Mouse (Mus musculus): ENCODE measurements around the gene Efcc1. TPM values are rescaled to one million over a fixed set of nuclear protein-coding genes. Genes with fewer than 3 reads are reported as not detected.
"Not testable (repeated sequence)": the region's sequence is repeated elsewhere in the genome, so short reads cannot be mapped to it uniquely, and the experiment has no call there.

Gene Efcc1
- total RNA-seq, 1 experiment = not detected

GRCm38 (mm10) chr6:87759404-87759803 is 28.7 kb downstream of the Efcc1 start:
- Histone ChIP-seq H3K36me3 (ENCODE audit: control insufficient read depth, insufficient read depth, low read length, poor library complexity, severe bottlenecking) (no peaks in the 10 kb centered on the region), H3K9ac (ENCODE audit: insufficient read depth, low read depth, low read length, poor library complexity, severe bottlenecking) (no peak overlapping the region), H3K27ac (ENCODE audit: insufficient read depth, low read depth, low read length, poor library complexity, severe bottlenecking) (no peak overlapping the region), H3K9me3 (ENCODE audit: control insufficient read depth, insufficient read depth, low read depth, low read length) (no peaks in the 10 kb centered on the region), H3K4me1 (ENCODE audit: control insufficient read depth in 2 of 2, insufficient read depth in 2 of 2, low read length in 2 of 2, poor library complexity in 1 of 2) (no peaks in the 10 kb centered on the region), H3K4me3 (ENCODE audit: insufficient read depth in 1 of 2, low read depth in 1 of 2, low read length in 2 of 2, poor library complexity in 1 of 2, severe bottlenecking in 1 of 2) (no peak overlapping the region)
- TF ChIP-seq ZNF384 (IDR thresholded peaks at IDR 0.05; ENCODE audit: low read depth, low read length) (no peak), HCFC1 (IDR thresholded peaks at IDR 0.05; ENCODE audit: borderline replicate concordance, insufficient read depth, low read length) (no peak), ZC3H11A (IDR thresholded peaks at IDR 0.05; ENCODE audit: borderline replicate concordance, low read depth, low read length) (no peak), CHD2 (IDR thresholded peaks at IDR 0.05; ENCODE audit: low read depth, low read length) (no peak), MAFK (IDR thresholded peaks at IDR 0.05; ENCODE audit: insufficient read depth, low read depth, low read length) (no peak)
- no peak for DNase-seq (ENCODE audit: low read depth, low spot score)
- in situ Hi-C loops (cut with MboI; ENCODE audit: low sequenced_read_pairs in 2 of 2, unreplicated experiment in 2 of 2) = no loop called here

- Histone ChIP-seq H3K9me3 (ENCODE audit: control insufficient read depth, insufficient read depth, low read depth, low read length) (no peaks in the 10 kb centered on the region), H3K36me3 (ENCODE audit: control insufficient read depth, insufficient read depth, low read length, poor library complexity, severe bottlenecking) (no peaks in the 10 kb centered on the region), H3K4me3 (ENCODE audit: insufficient read depth in 1 of 2, low read depth in 1 of 2, low read length in 2 of 2, poor library complexity in 1 of 2, severe bottlenecking in 1 of 2) (no peak overlapping the region), H3K9ac (ENCODE audit: insufficient read depth, low read depth, low read length, poor library complexity, severe bottlenecking) (no peak overlapping the region), H3K4me1 (ENCODE audit: control insufficient read depth in 2 of 2, insufficient read depth in 2 of 2, low read length in 2 of 2, poor library complexity in 1 of 2) (no peaks in the 10 kb centered on the region), H3K27ac (ENCODE audit: insufficient read depth, low read depth, low read length, poor library complexity, severe bottlenecking) (no peak overlapping the region)
- in situ Hi-C loops (cut with MboI; ENCODE audit: low sequenced_read_pairs in 2 of 2, unreplicated experiment in 2 of 2) = no loop called here
- no peak for DNase-seq (ENCODE audit: low read depth, low spot score)
- TF ChIP-seq CHD2 (IDR thresholded peaks at IDR 0.05; ENCODE audit: low read depth, low read length) (no peak), ZNF384 (IDR thresholded peaks at IDR 0.05; ENCODE audit: low read depth, low read length) (no peak), ZC3H11A (IDR thresholded peaks at IDR 0.05; ENCODE audit: borderline replicate concordance, low read depth, low read length) (no peak), MAFK (IDR thresholded peaks at IDR 0.05; ENCODE audit: insufficient read depth, low read depth, low read length) (no peak), HCFC1 (IDR thresholded peaks at IDR 0.05; ENCODE audit: borderline replicate concordance, insufficient read depth, low read length) (no peak)
These were observed 29.2 kb downstream of the Efcc1 start for GRCm38 (mm10) chr6:87759850-87760249.

- H3K9me3 ChIP-seq (ENCODE audit: control insufficient read depth, insufficient read depth, low read depth, low read length) = no peaks in the 10 kb centered on the region
- H3K4me3 ChIP-seq (ENCODE audit: insufficient read depth in 1 of 2, low read depth in 1 of 2, low read length in 2 of 2, poor library complexity in 1 of 2, severe bottlenecking in 1 of 2) = no peak overlapping the region
- TF ChIP-seq MAFK (IDR thresholded peaks at IDR 0.05; ENCODE audit: insufficient read depth, low read depth, low read length) (no peak), ZNF384 (IDR thresholded peaks at IDR 0.05; ENCODE audit: low read depth, low read length) (no peak), CHD2 (IDR thresholded peaks at IDR 0.05; ENCODE audit: low read depth, low read length) (no peak), ZC3H11A (IDR thresholded peaks at IDR 0.05; ENCODE audit: borderline replicate concordance, low read depth, low read length) (no peak), HCFC1 (IDR thresholded peaks at IDR 0.05; ENCODE audit: borderline replicate concordance, insufficient read depth, low read length) (no peak)
- no peak for DNase-seq (ENCODE audit: low read depth, low spot score)
- H3K27ac ChIP-seq (ENCODE audit: insufficient read depth, low read depth, low read length, poor library complexity, severe bottlenecking) = no peak overlapping the region
- no peaks in the 10 kb centered on the region for H3K4me1 ChIP-seq (ENCODE audit: control insufficient read depth in 2 of 2, insufficient read depth in 2 of 2, low read length in 2 of 2, poor library complexity in 1 of 2)
- in situ Hi-C loops (cut with MboI; ENCODE audit: low sequenced_read_pairs in 2 of 2, unreplicated experiment in 2 of 2) = no loop called here
- H3K9ac ChIP-seq (ENCODE audit: insufficient read depth, low read depth, low read length, poor library complexity, severe bottlenecking) = no peak overlapping the region
- H3K36me3 ChIP-seq (ENCODE audit: control insufficient read depth, insufficient read depth, low read length, poor library complexity, severe bottlenecking) = no peaks in the 10 kb centered on the region
These were observed 31.5 kb downstream of the Efcc1 start for GRCm38 (mm10) chr6:87762161-87762560.

- H3K9me3 ChIP-seq (ENCODE audit: control insufficient read depth, insufficient read depth, low read depth, low read length) = no peaks in the 10 kb centered on the region
- in situ Hi-C loops (cut with MboI; ENCODE audit: low sequenced_read_pairs in 2 of 2, unreplicated experiment in 2 of 2) = no loop called here
- H3K4me1 ChIP-seq (ENCODE audit: control insufficient read depth in 2 of 2, insufficient read depth in 2 of 2, low read length in 2 of 2, poor library complexity in 1 of 2) = no peaks in the 10 kb centered on the region
- H3K4me3 ChIP-seq (ENCODE audit: insufficient read depth in 1 of 2, low read depth in 1 of 2, low read length in 2 of 2, poor library complexity in 1 of 2, severe bottlenecking in 1 of 2) = no peak overlapping the region
- H3K36me3 ChIP-seq (ENCODE audit: control insufficient read depth, insufficient read depth, low read length, poor library complexity, severe bottlenecking) = no peaks in the 10 kb centered on the region
- peak; percentile 29 for DNase-seq (ENCODE audit: low read depth, low spot score)
- H3K27ac ChIP-seq (ENCODE audit: insufficient read depth, low read depth, low read length, poor library complexity, severe bottlenecking) = no peak overlapping the region
- TF ChIP-seq ZC3H11A (IDR thresholded peaks at IDR 0.05; ENCODE audit: borderline replicate concordance, low read depth, low read length) = no peak
- TF ChIP-seq CHD2 (IDR thresholded peaks at IDR 0.05; ENCODE audit: low read depth, low read length) = no peak
- TF ChIP-seq MAFK (IDR thresholded peaks at IDR 0.05; ENCODE audit: insufficient read depth, low read depth, low read length) = no peak
- TF ChIP-seq ZNF384 (IDR thresholded peaks at IDR 0.05; ENCODE audit: low read depth, low read length) = no peak
- TF ChIP-seq HCFC1 (IDR thresholded peaks at IDR 0.05; ENCODE audit: borderline replicate concordance, insufficient read depth, low read length) = no peak
- H3K9ac ChIP-seq (ENCODE audit: insufficient read depth, low read depth, low read length, poor library complexity, severe bottlenecking) = no peak overlapping the region
These were observed 33.0 kb downstream of the Efcc1 start for GRCm38 (mm10) chr6:87763376-87764280.

GRCm38 (mm10) chr6:87764296-87764695 is 33.6 kb downstream of the Efcc1 start:
- not testable (repeated sequence) for H3K9me3 ChIP-seq (ENCODE audit: control insufficient read depth, insufficient read depth, low read depth, low read length)

More at GRCm38 (mm10) chr6:87764296-87764695, 33.6 kb downstream of the Efcc1 start:
- H3K9ac ChIP-seq (ENCODE audit: insufficient read depth, low read depth, low read length, poor library complexity, severe bottlenecking); in situ Hi-C loops (cut with MboI; ENCODE audit: low sequenced_read_pairs in 2 of 2, unreplicated experiment in 2 of 2); H3K4me3 ChIP-seq (ENCODE audit: insufficient read depth in 1 of 2, low read depth in 1 of 2, low read length in 2 of 2, poor library complexity in 1 of 2, severe bottlenecking in 1 of 2); H3K4me1 ChIP-seq (ENCODE audit: control insufficient read depth in 2 of 2, insufficient read depth in 2 of 2, low read length in 2 of 2, poor library complexity in 1 of 2); H3K36me3 ChIP-seq (ENCODE audit: control insufficient read depth, insufficient read depth, low read length, poor library complexity, severe bottlenecking); H3K27ac ChIP-seq (ENCODE audit: insufficient read depth, low read depth, low read length, poor library complexity, severe bottlenecking); DNase-seq (ENCODE audit: low read depth, low spot score): not testable (repeated sequence)
